Mouse (Mus musculus) duodenum, adult 2 months (tissue): ENCODE data around the gene Med20. TPM values are rescaled to one million over a fixed set of nuclear protein-coding genes. Genes with fewer than 3 reads are reported as not detected.

ENCODE experiments used
- polyA plus RNA-seq: library from polyadenylated mRNA; depleted of rRNA; stranded (reverse); fragments of >200 nt; gene quantifications from 2 replicates; pipeline ENCODE4 v1.2.3, GENCODE M21; 2012; ENCODE audit warnings: low replicate concordance; rRNA removed

Gene Med20
- polyA plus RNA-seq, result 7.5 and 8.3 TPM in 2 replicates

DNA sequence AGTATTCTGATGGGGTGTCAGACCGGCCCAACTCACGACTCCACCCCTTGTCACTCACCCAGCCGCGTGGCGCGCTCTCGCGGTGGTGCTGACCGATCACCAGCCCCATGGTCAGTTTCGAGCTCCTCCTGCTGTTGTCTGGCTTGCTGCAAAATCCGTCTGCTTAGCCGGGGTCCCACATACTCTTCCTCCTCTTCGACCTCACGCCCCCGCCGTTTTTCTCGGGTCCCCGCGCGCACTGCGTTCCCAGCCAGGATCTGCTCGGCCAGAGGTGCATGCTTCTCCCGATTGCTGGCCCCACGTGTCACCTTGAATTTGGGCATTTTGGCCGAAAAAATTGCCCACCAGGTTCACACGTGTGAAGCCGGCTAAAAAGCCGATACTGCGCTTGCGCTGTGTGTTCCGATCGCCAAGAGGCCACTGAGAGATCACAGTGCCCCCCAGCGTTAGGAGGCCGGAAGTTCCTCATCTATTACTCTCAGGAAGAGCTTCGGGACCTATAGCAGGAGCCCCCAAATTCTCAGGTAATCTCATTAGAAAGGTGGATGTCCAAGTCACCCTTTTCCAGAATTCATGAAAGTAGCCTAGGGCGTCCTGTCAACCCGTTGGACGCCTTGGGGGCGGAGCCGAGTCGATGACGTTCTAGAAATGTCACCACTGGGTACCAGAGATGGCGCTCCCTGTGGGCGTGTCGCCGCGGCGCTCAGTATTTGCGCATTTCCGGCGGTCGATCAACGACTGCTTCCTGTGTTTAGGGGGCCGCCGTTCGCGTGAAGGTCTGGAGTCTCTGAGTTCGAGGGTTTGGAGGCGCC is at the start of gene Med20, which contains the start of the genes Bysl and Gm20517:
Med20 (plus strand) TSS at position 734 of the 812 bp plus-strand sequence.
Bysl (minus strand) TSS at position 644 of the 812 bp plus-strand sequence.
Gm20517 (plus strand) TSS at position 741 of the 812 bp plus-strand sequence.

DNA sequence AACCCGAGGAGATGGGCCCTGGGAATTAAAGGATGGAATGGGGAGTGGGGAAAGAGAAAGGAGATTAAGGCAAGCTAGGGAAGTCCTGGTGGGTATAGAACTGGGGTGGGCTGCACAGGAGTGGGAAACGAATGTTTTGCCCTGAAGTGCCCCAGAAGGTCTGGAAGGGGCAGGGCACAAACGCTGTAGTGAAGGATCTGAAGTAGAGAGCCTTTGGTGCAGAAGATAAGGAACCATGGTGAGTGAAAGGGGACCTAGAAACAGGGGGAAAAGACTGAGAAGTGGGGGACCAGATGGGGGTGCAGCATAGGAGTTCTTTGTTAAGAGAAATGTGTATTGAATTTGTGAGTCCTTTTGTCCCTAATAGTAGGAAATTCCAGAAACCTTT is 19.3 kb downstream of the Med20 start, which contains the start of gene Usp49:
Usp49 (plus strand) TSS at position 13 of the 388 bp plus-strand sequence.

Other genes with a start within 250 kb of the Med20 start
- 9.9 and 14.2 TPM in 2 replicates for gene Mrps10, start 242.7 kb upstream of the Med20 start, polyA plus RNA-seq
- 0.61 and 1.0 TPM in 2 replicates for gene Guca1b, start 226.2 kb upstream of the Med20 start, polyA plus RNA-seq
- 2.0 and 4.0 TPM in 2 replicates for gene Guca1a, start 211.0 kb upstream of the Med20 start, polyA plus RNA-seq
- gene AI661453, start 175.0 kb upstream of the Med20 start, polyA plus RNA-seq, result 12.2 and 21.8 TPM in 2 replicates
- 0.13 and 0.34 TPM in 2 replicates for gene 1700001C19Rik, start 174.2 kb upstream of the Med20 start, polyA plus RNA-seq
- gene Taf8, start 109.3 kb upstream of the Med20 start, polyA plus RNA-seq, result 7.9 and 9.1 TPM in 2 replicates
- gene Ccnd3, start 106.5 kb upstream of the Med20 start, polyA plus RNA-seq, result 58.8 and 63.9 TPM in 2 replicates
- 3.6 and 4.3 TPM in 2 replicates for gene Bysl, start 90 bp upstream of the Med20 start, polyA plus RNA-seq
- 1.2 TPM in 1 of 2 replicates, not detected in the other for gene Gm20517, start within 50 bp of the Med20 start, polyA plus RNA-seq
- gene Usp49, start 19.1 kb downstream of the Med20 start, polyA plus RNA-seq, result 3.6 and 7.2 TPM in 2 replicates
- gene Tomm6, start 76.8 kb downstream of the Med20 start, polyA plus RNA-seq, result 98.8 and 100 TPM in 2 replicates
- gene Frs3, start 77.4 kb downstream of the Med20 start, polyA plus RNA-seq, result 18.0 and 22.9 TPM in 2 replicates
- 0.29 and 0.65 TPM in 2 replicates for gene Gm21981, start 82.9 kb downstream of the Med20 start, polyA plus RNA-seq
- gene Prickle4, start 83.2 kb downstream of the Med20 start, polyA plus RNA-seq, result 0.51 and 7.3 TPM in 2 replicates
- 29.9 and 498 TPM in 2 replicates for gene Pgc, start 115.3 kb downstream of the Med20 start, polyA plus RNA-seq
- gene Tfeb, start 125.4 kb downstream of the Med20 start, polyA plus RNA-seq, result 54.2 and 66.7 TPM in 2 replicates
- gene Mdfi, start 223.1 kb downstream of the Med20 start, polyA plus RNA-seq, result 12.9 and 13.0 TPM in 2 replicates